Mouse (Mus musculus): ENCODE results near the gene Itgb1bp1.

Itgb1bp1 gene

DNA sequence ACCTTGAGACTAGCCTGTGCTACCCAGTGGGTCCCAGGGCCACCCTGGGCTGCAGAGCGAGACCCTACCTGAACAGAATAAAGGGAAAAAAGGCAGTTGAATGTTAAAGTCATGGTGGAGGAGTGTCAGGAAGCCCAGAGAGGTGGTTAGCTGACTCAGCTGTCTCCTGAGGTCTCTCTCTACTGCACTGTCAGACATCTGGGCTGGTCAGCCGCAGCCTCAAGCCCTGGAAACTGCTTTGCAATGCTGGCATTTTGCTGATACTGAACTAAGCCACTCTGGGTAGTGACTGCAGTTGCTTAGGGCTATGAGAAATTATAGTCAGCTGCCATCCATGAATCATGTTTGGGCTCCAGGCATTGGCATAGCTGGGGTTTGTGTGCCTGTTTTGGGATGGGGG, 51.5 kb downstream of the Itgb1bp1 start:
- no peak for DNase-seq

DNA sequence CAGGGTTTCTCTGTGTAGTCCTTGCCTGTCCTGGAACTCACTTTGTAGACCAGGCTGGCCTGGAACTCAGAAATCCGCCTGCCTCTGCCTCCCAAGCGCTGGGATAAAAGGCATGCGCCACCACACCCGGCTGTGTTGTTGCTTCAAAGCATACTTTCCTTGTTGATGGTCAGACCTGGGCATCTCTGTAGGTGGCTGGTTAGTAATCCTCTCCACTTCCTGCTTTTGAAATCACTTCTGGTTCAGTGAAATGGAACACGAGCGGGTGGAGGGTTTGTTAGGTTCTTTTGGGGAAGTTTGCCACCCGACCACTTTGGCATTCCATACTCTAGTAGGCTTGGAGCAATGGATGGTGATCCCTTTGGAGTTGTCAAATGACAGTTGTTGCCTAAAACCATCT, 52.4 kb downstream of the Itgb1bp1 start:
- DNase-seq: no peak

DNA sequence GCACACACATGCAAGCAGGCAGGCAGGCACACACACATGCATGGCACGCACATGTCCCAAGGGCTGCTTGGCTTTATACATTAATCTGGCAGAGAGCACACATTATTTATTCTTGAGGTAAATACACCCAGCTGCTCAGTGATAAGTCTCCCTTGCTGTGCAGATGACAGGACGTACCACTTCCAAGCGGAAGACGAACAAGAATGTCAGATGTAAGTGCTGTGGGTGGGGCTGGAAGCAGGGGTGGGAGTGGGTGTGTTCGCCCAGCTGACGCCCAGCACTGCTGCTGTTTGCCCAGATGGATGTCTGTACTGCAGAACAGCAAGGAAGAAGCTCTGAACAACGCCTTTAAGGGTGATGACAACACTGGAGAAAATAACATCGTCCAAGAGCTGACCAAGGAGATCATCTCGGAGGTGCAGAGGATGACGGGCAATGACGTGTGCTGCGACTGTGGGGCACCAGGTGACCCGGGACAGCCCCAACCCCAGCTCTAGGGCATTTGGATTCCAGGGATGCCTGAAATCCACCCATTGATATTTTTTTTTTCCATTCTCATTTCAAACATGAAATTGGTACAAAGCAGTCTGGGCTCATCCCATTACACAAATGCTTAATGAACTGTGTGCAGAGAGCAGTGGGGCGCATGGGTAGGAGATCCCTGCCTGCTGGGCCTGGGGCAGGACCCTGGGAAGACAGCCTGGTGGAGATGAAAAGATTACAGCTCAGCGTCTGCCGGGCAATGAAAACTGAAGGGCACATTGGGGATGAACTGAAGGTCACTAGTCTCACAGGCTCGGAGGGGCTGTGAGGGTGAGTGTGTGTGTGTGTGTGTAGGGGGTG, 56.8 kb downstream of the Itgb1bp1 start:
- DNase-seq: no peak

DNA sequence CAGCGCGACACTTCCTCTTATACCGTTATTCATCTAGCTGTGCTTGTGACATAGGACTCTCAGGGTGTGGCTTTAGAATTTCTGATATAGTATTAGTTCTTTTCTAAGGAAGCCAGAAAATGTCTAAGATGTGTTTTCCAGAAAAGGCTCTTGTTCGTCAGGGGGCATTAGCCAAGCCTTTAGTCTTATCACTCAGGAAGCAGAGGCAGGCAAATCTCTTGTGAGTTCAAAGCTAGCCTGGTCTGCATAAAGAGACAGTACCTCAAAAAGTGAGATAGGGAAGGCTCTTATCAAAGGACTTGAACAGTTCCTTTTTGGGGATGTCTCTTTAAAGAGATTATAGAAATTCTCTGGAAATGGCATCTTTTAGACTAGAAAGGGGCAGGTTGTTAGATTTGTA, 57.4 kb downstream of the Itgb1bp1 start:
- DNase-seq: no peak

DNA sequence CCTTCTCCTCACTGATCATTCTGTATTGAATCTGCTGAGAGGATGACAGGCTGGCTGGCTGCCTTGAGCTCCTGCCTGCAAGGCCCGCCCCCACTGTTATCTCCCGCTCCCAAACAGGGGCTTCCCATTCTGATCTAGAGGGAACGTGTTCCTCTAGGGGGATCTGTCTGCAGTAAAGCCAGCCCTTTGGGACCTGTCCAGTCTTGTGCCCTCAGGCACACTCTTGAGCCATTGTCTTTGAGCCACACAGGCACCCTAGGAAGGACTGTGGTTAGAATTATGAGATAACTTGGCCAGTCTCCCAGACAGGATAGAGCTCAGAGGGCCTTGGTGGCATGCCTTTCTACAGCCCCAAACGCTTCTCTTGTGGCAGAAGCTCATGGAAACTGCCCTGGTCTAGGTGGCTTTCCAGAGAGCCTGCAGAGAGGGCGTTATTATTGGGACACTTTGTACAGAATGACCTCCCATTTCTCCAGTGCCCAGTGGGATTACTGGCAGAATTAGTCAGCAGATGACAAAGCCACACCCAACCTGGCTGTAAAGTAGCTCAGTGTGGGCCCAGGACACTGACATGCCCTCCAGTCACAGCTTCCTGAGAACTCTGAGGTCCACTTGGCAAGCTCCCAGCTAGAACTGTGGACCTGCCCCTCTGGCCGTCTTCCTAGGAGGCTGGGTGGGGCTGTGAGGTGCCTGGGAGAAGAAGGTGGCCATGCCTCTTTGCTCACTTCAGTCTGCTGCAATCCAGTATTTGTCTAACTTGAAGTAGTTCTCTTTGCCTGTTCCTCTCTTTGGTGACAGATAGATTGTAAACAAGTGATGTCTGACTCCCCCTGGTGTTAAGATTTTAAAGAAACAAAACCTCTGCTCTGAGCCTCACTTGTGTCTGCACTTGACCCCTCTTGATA, 58.8 kb downstream of the Itgb1bp1 start:
- peak; percentile 16 for DNase-seq

DNA sequence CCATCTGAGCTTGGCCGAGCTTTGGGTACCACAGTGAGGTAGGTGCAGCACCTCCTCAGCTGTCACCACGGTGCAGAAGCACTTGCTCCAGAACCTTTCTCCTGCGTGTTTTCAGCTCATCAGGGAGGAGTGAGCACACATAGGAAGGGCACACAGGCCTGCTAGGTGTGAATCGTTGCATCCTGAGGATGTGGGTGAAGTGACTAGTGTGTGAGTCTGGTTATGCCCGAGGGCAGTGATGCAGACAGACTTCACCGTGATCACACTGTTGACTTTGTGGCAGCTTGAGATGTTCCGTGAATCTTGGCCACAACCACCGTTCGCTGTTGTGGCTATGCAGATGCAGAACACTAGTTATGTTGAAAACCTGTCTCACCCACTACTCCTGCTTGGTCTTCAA, 59.8 kb downstream of the Itgb1bp1 start:
- DNase-seq: no peak

DNA sequence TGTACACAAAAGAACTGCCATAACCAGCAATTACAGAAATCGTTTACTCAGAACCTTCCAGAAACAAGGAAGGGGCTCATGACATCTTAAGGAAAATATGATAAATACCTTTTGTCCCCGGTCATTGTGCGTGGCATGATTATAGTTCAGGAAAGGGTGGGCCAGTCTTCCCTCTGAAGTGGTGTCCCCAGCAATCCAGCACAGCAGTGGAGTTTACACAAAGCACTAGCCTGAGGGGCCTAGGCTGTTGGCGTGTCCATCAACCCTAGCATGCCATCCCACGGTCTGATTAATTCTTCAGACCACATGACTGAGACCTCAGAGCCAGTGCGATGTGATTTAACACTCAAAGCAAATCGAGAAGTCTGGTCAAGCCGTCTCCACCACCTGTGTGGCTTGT, 60.7 kb downstream of the Itgb1bp1 start:
- no peak for DNase-seq

DNA sequence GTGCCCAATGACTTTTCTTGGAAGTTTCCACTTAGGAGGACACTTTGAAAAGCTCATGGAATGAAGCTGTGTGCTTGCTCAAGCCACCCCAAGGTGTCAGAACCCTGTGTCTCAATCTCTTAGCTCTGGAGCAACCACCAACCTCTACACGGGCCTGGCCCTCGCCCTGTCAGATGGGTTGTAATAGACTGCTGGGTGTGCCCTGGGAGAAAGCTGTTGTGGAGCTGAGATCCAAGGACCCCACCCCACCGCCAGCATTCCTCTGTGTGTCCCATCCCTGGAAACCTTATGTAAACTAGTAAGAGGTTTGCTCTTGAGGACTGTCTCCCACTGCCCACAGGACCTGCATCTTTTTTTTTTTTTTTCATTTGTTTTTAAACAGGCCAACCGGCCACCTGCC, 62.2 kb downstream of the Itgb1bp1 start:
- DNase-seq: no peak

DNA sequence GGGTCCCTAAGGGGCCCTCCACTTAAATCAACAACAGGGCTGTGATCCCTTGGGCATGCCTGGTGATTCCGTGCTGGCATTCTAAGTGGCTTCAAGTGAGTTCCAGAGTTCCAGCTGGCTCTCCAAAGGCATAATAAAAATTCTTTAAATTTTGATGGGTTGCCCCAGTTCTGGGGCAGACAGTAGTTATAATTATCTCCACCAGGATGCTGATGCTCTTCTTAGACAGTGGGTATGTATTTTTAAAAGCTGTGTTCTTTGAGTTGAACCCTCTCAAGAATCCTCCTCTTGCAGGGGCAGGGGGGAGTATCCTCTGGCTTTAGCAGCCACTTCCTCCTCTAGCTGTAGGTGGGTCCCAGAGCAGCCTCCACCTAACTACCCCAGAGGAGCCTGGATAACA, 65.5 kb downstream of the Itgb1bp1 start:
- DNase-seq: no peak

DNA sequence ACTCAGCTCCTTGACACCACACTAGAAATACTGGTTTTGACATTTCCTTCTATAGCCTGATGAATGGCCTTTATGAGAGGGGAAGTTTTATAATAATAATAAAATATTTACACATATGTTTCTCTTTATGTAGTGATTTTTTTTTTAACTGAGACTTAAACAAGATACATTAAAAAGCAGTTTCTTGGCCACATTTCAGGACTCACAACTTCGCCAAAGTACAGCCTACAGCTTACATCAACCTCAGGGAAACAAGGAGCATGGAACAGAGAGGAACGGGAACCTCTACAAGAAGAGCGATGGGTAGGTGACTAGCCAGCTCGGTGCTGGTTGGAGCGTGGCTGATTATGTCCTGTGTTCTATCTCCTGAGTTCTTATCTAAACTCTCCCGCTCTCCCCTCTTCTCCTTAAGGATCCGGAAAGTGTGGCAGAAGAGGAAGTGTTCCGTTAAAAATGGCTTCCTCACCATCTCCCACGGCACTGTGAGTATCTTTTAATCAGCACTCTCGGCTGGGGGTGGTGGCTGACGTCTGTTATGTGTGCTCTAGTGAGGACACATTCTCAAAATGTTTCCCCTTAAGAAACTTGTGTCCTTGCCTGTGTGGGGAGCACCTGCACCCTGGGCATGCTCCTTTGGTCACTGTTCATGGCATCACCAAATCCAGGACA, 68.2 kb downstream of the Itgb1bp1 start:
- DNase-seq: no peak

DNA sequence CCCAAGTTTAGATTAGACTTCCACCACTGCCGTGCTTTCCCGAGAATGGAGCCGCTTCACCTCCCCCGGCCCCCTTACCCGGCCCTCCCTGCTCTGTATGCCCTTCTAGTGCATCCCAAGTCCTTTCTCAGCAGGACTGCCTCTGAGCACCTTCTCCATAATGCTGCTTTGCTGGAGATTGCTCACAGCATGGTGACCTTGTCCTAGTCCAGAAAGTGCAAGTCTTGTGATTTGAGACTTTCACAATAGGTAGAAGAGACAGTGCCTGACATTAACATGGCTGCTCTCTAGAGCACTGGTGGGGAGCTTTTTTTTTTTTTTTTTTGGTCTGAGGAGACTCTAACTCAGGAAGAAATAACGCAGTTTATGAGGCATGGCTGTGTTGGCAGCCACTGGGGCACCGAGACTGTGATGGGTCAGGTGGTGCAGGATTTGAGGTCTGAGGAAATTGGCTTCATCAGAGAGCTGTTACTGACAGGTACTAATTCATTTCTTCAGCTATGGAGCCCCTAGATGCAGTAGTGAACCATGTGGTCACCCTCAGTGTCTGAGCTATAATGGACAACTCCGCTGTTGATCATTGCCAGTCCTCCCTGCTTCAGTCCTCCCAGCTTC, 71.4 kb downstream of the Itgb1bp1 start:
- no peak for DNase-seq

DNA sequence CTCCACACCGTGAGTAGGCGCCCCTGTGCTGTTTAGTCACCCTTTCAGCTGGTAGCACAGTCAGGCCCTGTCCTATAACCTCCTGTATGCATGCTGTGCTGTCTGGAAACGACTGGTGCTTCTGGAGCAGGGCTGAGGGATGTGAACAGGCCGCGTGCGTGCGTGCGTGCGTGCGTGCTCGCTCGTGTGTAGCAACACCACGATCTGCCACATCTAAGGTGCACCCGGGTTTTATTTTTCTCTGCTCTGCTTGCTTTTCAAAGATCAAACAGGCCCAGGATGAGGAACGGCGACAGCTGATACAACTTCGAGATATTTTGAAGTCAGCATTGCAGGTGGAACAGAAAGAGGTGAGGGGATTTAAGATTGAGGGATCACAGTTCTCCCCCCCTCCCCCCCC, 73.2 kb downstream of the Itgb1bp1 start:
- peak; percentile 53 for DNase-seq

DNA sequence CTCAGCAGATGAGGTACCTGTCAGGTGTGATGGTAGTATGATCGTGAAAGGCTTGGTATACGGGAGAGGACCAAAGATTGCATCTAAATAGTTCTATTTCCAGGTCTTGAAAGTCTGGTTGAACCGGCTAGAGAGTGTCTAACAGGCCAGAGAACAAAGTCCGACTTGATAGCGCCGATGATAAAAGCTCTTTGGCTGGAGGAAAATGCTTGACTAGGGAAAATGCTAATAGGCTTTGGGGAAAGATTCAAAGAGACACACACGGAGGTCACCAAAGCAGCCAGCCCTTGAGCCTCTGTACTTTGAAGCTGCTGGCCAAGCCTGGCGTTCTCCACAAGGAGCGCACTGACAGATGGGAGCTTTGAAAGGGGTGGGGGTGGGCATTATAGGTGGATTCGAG, 76.8 kb downstream of the Itgb1bp1 start:
- no peak for DNase-seq

DNA sequence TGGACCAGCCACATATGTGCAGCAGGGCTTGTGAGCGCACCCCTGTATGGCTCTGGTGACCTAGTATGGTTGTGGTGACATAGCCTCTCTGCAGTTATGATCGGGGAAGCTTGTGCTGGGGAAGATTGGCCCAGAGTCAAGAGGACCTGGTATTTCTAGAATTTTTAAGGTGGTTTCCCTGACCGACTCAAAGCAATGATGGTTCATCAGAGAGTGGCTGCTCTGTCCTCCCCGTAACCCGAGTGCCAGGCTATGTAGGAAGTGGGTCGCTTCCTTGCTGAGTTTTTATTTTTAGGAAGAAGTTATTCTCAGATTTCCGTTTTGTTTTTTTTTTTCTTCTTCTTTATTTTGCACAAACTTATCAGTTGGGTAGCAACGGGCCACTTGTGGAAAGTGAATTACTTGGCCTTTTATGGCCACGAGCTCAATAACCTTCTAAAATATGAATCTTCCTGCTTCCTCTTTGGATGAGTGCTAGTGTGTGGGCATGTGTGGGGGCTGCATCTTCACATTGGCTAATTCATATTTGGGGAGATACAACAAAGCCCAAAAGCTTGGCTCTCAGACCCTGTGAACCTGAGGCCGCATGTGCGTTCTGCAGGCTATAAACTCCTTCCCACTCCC, 77.8 kb downstream of the Itgb1bp1 start:
- no peak for DNase-seq

DNA sequence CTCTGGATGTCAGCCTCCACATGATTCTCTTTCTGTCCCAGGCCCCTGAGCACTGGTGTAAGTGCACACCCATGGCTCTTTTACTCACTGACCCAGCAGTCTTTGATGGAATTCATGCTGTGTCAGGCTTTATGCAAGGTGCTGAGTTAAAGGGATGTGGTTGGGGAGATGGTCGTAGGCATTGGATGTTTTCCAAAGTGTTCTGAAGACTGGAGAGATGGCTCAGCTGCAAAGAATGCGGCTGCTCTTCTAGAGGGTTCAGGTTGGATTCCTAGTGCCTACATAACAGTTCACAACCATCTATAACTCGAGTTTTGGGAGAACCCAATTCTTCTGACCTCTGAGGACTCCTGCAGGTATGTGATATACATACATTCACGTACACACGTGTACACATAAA, 78.7 kb downstream of the Itgb1bp1 start:
- no peak for DNase-seq

DNA sequence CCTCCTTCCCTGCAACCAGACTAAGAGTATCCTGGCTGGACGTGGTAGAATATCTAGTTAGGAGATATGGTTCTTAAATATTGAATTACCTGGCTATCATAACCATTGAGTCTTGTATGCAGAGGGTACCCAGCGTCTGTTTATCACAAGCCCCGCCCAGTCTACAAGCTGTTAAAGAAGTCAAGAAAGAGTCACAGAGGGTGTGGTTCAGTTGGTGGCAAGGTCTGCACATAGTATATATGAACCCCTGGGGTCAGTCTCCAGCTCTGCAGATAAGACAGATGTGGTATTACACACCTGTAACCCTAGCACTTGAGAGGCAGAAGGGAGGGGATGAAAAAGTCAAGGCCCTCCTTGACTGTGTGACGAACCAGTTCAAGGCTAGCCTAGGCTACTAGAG, 80.3 kb downstream of the Itgb1bp1 start:
- DNase-seq: no peak

DNA sequence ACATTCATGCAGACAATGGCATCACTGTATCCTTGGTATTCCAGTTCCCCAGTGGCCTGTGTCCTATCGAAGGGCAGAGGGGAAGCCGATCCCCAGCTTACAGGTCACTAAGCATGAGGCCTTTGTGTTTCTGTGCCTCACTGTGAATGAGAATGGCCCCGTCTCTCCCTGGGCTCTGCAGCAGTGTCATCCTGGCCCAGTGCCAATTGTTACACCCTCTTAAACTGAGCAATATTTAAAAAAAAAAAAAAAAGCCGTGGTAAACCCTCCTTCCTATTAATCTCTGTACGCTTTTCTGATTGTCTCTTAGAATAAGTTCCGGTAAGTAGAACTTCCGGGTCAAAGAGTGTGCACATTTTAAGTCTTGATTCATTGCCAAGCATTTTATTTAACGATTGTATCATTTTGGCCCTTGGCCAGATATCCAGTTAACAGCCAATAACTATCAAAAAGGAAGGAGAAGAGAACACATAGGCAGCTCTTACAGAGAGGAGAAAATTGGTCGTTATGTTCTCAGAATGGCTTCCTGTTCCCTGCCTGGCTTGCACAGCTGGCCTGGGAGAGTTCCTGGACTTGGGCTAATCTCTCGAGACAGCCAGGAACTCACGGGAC, 81.3 kb downstream of the Itgb1bp1 start:
- no peak for DNase-seq

DNA sequence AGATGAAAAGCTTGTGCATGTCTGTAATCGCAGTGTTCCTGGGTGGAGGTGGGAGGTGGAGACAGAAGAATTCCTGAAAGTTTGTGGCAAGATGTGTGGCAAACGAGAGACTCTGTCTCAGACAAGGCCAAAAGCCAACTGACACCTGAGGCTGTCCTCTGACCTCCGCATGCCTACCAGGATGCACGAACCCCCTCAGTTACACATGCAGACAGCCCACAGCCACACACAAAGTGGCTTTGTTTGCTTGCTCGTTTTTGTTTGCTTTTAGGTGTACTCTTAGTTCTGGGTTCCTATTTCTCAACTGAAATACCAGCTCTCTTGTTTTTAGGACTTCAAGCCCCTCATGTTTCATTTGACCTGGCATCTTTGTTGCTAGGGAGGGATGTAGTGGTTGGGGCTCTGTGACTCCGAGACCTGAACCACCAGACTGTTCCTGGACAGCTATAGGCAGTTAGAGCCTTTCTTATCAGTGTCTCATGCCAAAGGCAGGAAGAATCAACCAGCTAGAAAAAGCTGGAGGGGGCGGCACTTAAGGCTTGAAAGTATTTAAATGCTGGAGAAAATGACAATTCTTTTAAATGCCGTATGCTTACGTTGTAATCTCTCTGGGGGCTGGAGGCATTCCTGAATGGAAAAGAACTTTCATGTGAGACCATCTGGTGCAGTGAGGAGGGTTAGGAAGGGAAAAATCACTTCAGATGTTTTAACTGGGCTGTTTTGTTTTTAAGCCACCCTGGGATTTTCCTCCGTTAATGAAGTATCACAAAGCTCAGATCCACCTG, 84.4 kb downstream of the Itgb1bp1 start:
- no peak for DNase-seq

DNA sequence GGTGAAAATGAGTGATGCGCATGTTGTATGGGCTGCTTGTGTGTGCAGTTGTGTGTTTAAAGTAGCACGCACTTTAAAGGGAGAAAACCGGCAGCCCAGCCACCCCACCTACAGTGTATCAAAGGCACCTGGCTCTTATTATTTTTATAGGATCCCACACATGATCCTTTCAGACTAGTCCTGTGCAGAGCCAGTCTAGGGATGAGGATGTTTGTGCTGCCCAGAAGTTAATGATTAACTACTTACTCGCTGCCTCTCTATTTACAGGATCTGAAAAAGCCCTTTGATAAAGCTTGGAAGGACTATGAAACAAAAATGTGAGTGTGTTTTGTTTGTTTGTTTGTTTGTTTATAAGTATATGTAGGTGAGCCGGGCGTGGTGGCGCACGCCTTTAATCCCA, 85.5 kb downstream of the Itgb1bp1 start:
- DNase-seq: no peak

DNA sequence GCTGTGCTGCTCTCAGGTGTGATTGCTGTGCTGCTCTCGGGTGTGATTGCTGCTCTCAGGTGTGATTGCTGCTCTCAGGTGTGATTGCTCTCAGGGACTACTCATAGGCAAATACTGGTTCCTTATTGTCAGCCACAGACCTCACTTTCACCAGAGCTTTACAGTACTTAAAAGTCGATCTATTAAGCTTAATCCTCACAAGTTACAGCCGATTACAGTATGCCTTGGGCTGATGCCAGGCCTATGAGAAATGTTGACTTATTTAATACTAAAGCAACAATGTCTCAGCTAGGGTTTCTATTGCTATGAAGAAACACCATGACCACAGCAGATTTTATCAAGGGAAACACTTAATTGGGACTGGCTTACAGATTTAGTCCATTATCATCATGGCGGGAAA, 89.7 kb downstream of the Itgb1bp1 start:
- DNase-seq: no peak

DNA sequence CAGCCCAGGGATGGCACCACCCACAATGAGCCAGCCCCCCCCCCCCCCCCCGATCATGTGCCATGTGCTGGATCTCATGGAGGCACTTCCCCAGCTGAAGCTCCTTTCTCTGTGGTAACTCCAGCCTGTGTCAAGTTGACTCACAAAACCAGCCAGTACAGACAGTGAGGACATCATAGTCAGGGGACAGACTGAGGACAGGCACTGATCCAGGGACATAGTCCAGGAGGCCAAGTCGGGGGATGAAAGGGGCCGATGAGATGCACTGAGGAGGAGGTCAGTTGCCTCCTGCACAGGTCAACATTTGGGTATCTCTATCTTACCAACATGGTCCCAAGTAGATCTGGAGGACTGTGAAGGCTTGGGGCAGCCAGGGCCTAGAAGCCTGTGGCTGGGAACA, 90.6 kb downstream of the Itgb1bp1 start:
- DNase-seq: no peak

Measured in thymus, postnatal 4 days (tissue).